Mouse (Mus musculus) cortical plate, adult 2 months (tissue): ENCODE data around the gene Zdhhc11.

Experiments used
- CTCF ChIP-seq: fragments of 200-500 bp; IDR thresholded peaks from 2 replicates; pipeline ENCODE4 v1.5.1; 2011; ENCODE audit warnings: mild to moderate bottlenecking, control low read depth, low read length; ENCODE audit not compliant: insufficient read depth; ENCODE audit errors: extremely low read depth
- POLR2A ChIP-seq: fragments of 200-500 bp; IDR thresholded peaks from 2 replicates; pipeline ENCODE4 v1.6.1; 2011; ENCODE audit warnings: mild to moderate bottlenecking, low read length, control low read depth; ENCODE audit not compliant: insufficient read depth; ENCODE audit errors: extremely low read depth

DNA sequence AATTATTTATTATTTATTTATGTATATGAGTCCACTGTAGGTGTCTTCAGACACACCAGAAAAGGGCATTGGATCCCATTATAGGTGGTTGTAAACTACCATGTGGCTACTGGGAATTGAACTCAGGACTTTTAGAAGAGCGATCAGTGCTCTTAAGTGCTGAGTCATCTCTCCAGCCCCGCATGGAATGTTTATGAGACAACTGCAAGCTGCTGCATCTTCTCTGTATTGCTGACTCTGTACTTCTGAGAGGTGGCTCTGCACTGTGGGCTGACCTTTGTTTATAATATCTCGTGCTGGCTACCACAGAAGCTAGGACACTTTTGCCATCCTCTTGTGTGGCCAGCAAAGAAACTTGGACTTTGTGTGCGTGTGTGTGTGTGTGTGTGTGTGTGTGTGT lies 37.8 kb downstream of the Zdhhc11 start:
- no peak for TF ChIP-seq POLR2A
- TF ChIP-seq CTCF, result no peak
